In the genomic region with DNA sequence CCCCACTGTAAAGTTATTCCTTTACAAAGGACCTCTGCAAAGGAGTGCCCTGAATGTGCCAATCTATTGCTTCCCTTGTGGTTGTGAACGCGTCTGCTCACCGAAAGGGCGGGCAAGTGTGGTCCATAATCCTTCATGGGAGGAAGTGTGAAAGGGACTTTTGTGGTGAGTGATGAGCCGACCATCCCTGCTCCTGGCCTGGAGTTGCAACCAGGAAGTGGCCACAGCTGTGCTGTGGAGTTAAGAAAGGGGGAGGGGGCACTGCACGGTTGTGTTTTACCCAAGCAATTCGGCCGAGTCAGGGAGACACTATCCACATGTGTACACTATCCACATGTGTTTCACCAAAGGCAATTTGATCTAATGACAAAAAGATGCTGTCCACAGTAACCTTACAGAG, we compare ENCODE assay signal across 10 mouse cellular contexts. TPM values are rescaled to one million over a fixed set of nuclear protein-coding genes. Genes with fewer than 3 reads are reported as not detected.
A peak's percentile ranks its signal among the peaks of the same experiment; 100 is the strongest.
DNase-seq lines count a peak whose midpoint lies in the region; ATAC-seq lines count a peak whose summit lies in the region.
"Had no signal": no experiment of that assay in that cellular context is flagged by ENCODE, and none has a peak within 500 bp of the region (broad histone marks: within the 10 kb centered on the region; RNA-seq: fewer than 3 reads in every experiment).

No protein-coding gene starts in this region.

- DNase-seq in kidney, postnatal 14 days = no peak
- DNase-seq in cerebellum, adult 9-10 months = no peak
- no peak for DNase-seq in adrenal gland, adult (ENCODE audit: inconsistent age in 2 of 2, low spot score in 1 of 2)
- DNase-seq in left cerebral cortex, postnatal 4 days = no peak
- DNase-seq: retina, postnatal 1 day had no signal

- no peak overlapping the region for H3K4me2 ChIP-seq in kidney, embryonic 16.5 days (replicated peaks; ENCODE audit: low read depth, low read length)
- H3K4me2 ChIP-seq in forebrain, embryonic 15.5 days (replicated peaks) = no peak overlapping the region

- no peaks in the 10 kb centered on the region for H3K9me3 ChIP-seq in kidney, embryonic 16.5 days (ENCODE audit: low read length)
- H3K9me3 ChIP-seq in forebrain, embryonic 15.5 days = no peaks in the 10 kb centered on the region
- no peaks in the 10 kb centered on the region for H3K9me3 ChIP-seq in megakaryocyte, embryonic 14.5 days

- intact Hi-C loops in left cerebral cortex, postnatal 4 days (cut with DNase I) = no loop called here

- H3K4me3 ChIP-seq in kidney, embryonic 16.5 days (ENCODE audit: low read length) = no peak overlapping the region
- H3K4me3 ChIP-seq in brown adipose tissue, adult 24 weeks (ENCODE audit: insufficient read depth, low read depth, low read length) = no peak overlapping the region
- no peak overlapping the region for H3K4me3 ChIP-seq in forebrain, embryonic 15.5 days
- peak overlapping the region; percentile 83 for H3K4me3 ChIP-seq in megakaryocyte, embryonic 14.5 days (replicated peaks)

- H3K4me1 ChIP-seq in kidney, embryonic 16.5 days (ENCODE audit: insufficient read depth, low read length) = peaks cover 44% of the 10 kb centered on the region
- peaks cover 54% of the 10 kb centered on the region for H3K4me1 ChIP-seq in brown adipose tissue, adult 24 weeks (ENCODE audit: control insufficient read depth, insufficient read depth, insufficient read length, low read length)
- H3K4me1 ChIP-seq in forebrain, embryonic 15.5 days = peaks cover 54% of the 10 kb centered on the region
- H3K4me1 ChIP-seq in megakaryocyte, embryonic 14.5 days = peaks cover 98% of the 10 kb centered on the region

- peaks cover 28% of the 10 kb centered on the region for H3K36me3 ChIP-seq in kidney, embryonic 16.5 days (ENCODE audit: insufficient read depth, low read length)
- H3K36me3 ChIP-seq in forebrain, embryonic 15.5 days = 0 out of 2 replicates have a peak, but pooled peaks cover 3% of the 10 kb centered on the region
- peaks cover 65% of the 10 kb centered on the region for H3K36me3 ChIP-seq in megakaryocyte, embryonic 14.5 days (replicated peaks; ENCODE audit: low read length)

- no peak overlapping the region for H3K27ac ChIP-seq in kidney, embryonic 16.5 days (ENCODE audit: low read length)
- H3K27ac ChIP-seq in brown adipose tissue, adult 24 weeks (replicated peaks; ENCODE audit: low read depth, low read length) = peak overlapping the region; percentile 74
- peak overlapping the region; percentile 25; the same call in 1 of the 2 replicates for H3K27ac ChIP-seq in forebrain, embryonic 15.5 days (replicated peaks)
- H3K27ac ChIP-seq: liver, embryonic 14.5 days had no signal

- H3K27me3 ChIP-seq in kidney, embryonic 16.5 days (ENCODE audit: insufficient read depth, low read length) = no peaks in the 10 kb centered on the region
- no peaks in the 10 kb centered on the region for H3K27me3 ChIP-seq in forebrain, embryonic 15.5 days
- no peaks in the 10 kb centered on the region for H3K27me3 ChIP-seq in megakaryocyte, embryonic 14.5 days (replicated peaks)

- H3K9ac ChIP-seq in kidney, embryonic 16.5 days (replicated peaks; ENCODE audit: low read length) = no peak overlapping the region
- no peak overlapping the region for H3K9ac ChIP-seq in forebrain, embryonic 15.5 days (replicated peaks)
- H3K9ac ChIP-seq: liver, embryonic 14.5 days had no signal

- 35% methylated on average over 8 of the region's 8 CpGs for WGBS in kidney, embryonic 16.5 days
- WGBS in forebrain, embryonic 15.5 days = 44% methylated on average over 8 of the region's 8 CpGs

- peak; percentile 12; the same call in 1 of the 2 replicates for ATAC-seq in kidney, embryonic 16.5 days (ENCODE audit: low FRiP score, low TSS enrichment)
- no peak for ATAC-seq in forebrain, embryonic 15.5 days (replicated peaks)

RNA-seq across cellular contexts. Expression of a gene that starts 49.8 kb away (rescaled TPM):
- polyA plus RNA-seq in kidney, embryonic 16.5 days (2015; fragmentation: Nextera tagmentation; extraction: Ambion mirVana) = 69.2 and 76.3 TPM in 2 replicates
- polyA plus RNA-seq in brown adipose tissue, adult 24 weeks (2012; ENCODE audit: insufficient read depth, insufficient read length, missing spikeins) = 38.6 and 44.2 TPM in 2 replicates
- 74.4 and 75.6 TPM in 2 replicates for polyA plus RNA-seq in forebrain, embryonic 15.5 days (2015; fragmentation: Nextera tagmentation; extraction: Ambion mirVana)
- polyA plus RNA-seq in megakaryocyte, embryonic 14.5 days (2012; ENCODE audit: insufficient read depth, low replicate concordance) = 4.2 and 6.9 TPM in 2 replicates
- 10 to 100 TPM; 65.1 to 71.3 TPM for total RNA-seq in left cerebral cortex, postnatal 4 days (2021)
